Mouse (Mus musculus) ES-CJ7 (cell line): ENCODE measurements around the gene Gm7534.

ENCODE experiments used
- DNase-seq: peaks from one replicate; pipeline ENCODE4 v3.0.0; 2011; ENCODE audit warnings: low read depth, low spot score

Gm7534 gene

GRCm38 (mm10) chr4:134202904-134203303 is at the start of gene Gm7534:
Gene Gm7534 (minus strand): TSS chr4:134203004.
- DNase-seq: no peak

- DNase-seq: peak; percentile 79
Measured at GRCm38 (mm10) chr4:134252131-134252910, 49.5 kb upstream of the Gm7534 start.

GRCm38 (mm10) chr4:134251241-134252130 is 48.7 kb upstream of the Gm7534 start:
- peak; percentile 57 for DNase-seq

- no peak for DNase-seq
Measured at GRCm38 (mm10) chr4:134250930-134251240, 48.1 kb upstream of the Gm7534 start.

- no peak for DNase-seq
Measured at GRCm38 (mm10) chr4:134250116-134250929, 47.5 kb upstream of the Gm7534 start.

- DNase-seq: peak; percentile 58
Measured at GRCm38 (mm10) chr4:134249651-134250050, 46.8 kb upstream of the Gm7534 start.

GRCm38 (mm10) chr4:134246719-134247258 is 44.0 kb upstream of the Gm7534 start, which contains the start of gene Gm30191:
Gene Gm30191 (plus strand): TSS chr4:134246935.
- no peak for DNase-seq

GRCm38 (mm10) chr4:134246256-134246655 is 43.5 kb upstream of the Gm7534 start:
- no peak for DNase-seq

- peak; percentile 91 for DNase-seq
Measured at GRCm38 (mm10) chr4:134245148-134245843, 42.5 kb upstream of the Gm7534 start, which contains the start of gene Zfp593. Gene Zfp593 (minus strand): TSS chr4:134245592.

- DNase-seq: no peak
Measured at GRCm38 (mm10) chr4:134243516-134244250, 40.9 kb upstream of the Gm7534 start, which contains the start of gene E130218I03Rik. Gene E130218I03Rik (plus strand): TSS chr4:134243662.

GRCm38 (mm10) chr4:134238686-134239085 is 35.9 kb upstream of the Gm7534 start:
- no peak for DNase-seq

GRCm38 (mm10) chr4:134238279-134238651 is 35.5 kb upstream of the Gm7534 start, which contains the start of gene Cnksr1:
Gene Cnksr1 (minus strand): TSS chr4:134238399.
- DNase-seq: no peak

GRCm38 (mm10) chr4:134237582-134238278 is 34.9 kb upstream of the Gm7534 start:
- DNase-seq: no peak

GRCm38 (mm10) chr4:134234876-134235275 is 32.1 kb upstream of the Gm7534 start:
- no peak for DNase-seq

GRCm38 (mm10) chr4:134230431-134230830 is 27.6 kb upstream of the Gm7534 start:
- no peak for DNase-seq

GRCm38 (mm10) chr4:134227194-134227593 is 24.4 kb upstream of the Gm7534 start, which contains the start of gene Catsper4:
Gene Catsper4 (minus strand): TSS chr4:134227383.
- DNase-seq: no peak

- no peak for DNase-seq
Measured at GRCm38 (mm10) chr4:134222793-134223600, 20.2 kb upstream of the Gm7534 start.

GRCm38 (mm10) chr4:134206488-134207053 is 3.8 kb upstream of the Gm7534 start:
- DNase-seq: no peak
